Mouse (Mus musculus): ENCODE results near the gene Sbf2. TPM values are rescaled to one million over a fixed set of nuclear protein-coding genes. Genes with fewer than 3 reads are reported as not detected.
"Not testable (repeated sequence)": the region's sequence is repeated elsewhere in the genome, so short reads cannot be mapped to it uniquely, and the experiment has no call there.

The Sbf2 gene
- polyA plus RNA-seq, 1 experiment from 2014 or later, result 48.9 TPM

GRCm38 (mm10) chr7:110647559-110648454 is 33.1 kb upstream of the Sbf2 start:
- Histone ChIP-seq H3K27me3 (ENCODE audit: control insufficient read depth, insufficient read depth, low read length) (no peaks in the 10 kb centered on the region), H3K9ac (ENCODE audit: low read depth, low read length) (no peak overlapping the region), H3K27ac (ENCODE audit: low read depth, low read length) (no peak overlapping the region), H3K9me3 (ENCODE audit: control insufficient read depth, low read length) (no peaks in the 10 kb centered on the region), H3K36me3 (ENCODE audit: control insufficient read depth, insufficient read depth, low read length) (no peaks in the 10 kb centered on the region), H3K4me1 (replicated peaks; ENCODE audit: control insufficient read depth, insufficient read depth, low read length) (no peaks in the 10 kb centered on the region), H3K4me3 (ENCODE audit: low read depth, low read length) (no peak overlapping the region), H3K4me2 (replicated peaks; ENCODE audit: low read depth, low read length) (no peak overlapping the region)
- WGBS, result 84% methylated on average over 15 of the region's 15 CpGs
- ATAC-seq (ENCODE audit: low FRiP score), result no peak
- no peak for DNase-seq (ENCODE audit: low spot score)

- Histone ChIP-seq H3K27me3 (ENCODE audit: control insufficient read depth, insufficient read depth, low read length) (no peaks in the 10 kb centered on the region), H3K4me3 (ENCODE audit: low read depth, low read length) (no peak overlapping the region), H3K9me3 (ENCODE audit: control insufficient read depth, low read length) (no peaks in the 10 kb centered on the region), H3K9ac (ENCODE audit: low read depth, low read length) (no peak overlapping the region), H3K36me3 (ENCODE audit: control insufficient read depth, insufficient read depth, low read length) (no peaks in the 10 kb centered on the region), H3K27ac (ENCODE audit: low read depth, low read length) (no peak overlapping the region), H3K4me2 (replicated peaks; ENCODE audit: low read depth, low read length) (no peak overlapping the region), H3K4me1 (replicated peaks; ENCODE audit: control insufficient read depth, insufficient read depth, low read length) (no peaks in the 10 kb centered on the region)
- ATAC-seq (ENCODE audit: low FRiP score) (no peak), DNase-seq (ENCODE audit: low spot score) (no peak)
- 92% methylated on average over 8 of the region's 8 CpGs for WGBS
These were observed 32.1 kb upstream of the Sbf2 start for GRCm38 (mm10) chr7:110646611-110647407.

GRCm38 (mm10) chr7:110645859-110646258 is 31.1 kb upstream of the Sbf2 start:
- Histone ChIP-seq H3K36me3 (ENCODE audit: control insufficient read depth, insufficient read depth, low read length) (no peaks in the 10 kb centered on the region), H3K4me1 (replicated peaks; ENCODE audit: control insufficient read depth, insufficient read depth, low read length) (no peaks in the 10 kb centered on the region), H3K27me3 (ENCODE audit: control insufficient read depth, insufficient read depth, low read length) (no peaks in the 10 kb centered on the region), H3K27ac (ENCODE audit: low read depth, low read length) (no peak overlapping the region), H3K9ac (ENCODE audit: low read depth, low read length) (no peak overlapping the region), H3K4me2 (replicated peaks; ENCODE audit: low read depth, low read length) (no peak overlapping the region), H3K9me3 (ENCODE audit: control insufficient read depth, low read length) (no peaks in the 10 kb centered on the region), H3K4me3 (ENCODE audit: low read depth, low read length) (no peak overlapping the region)
- DNase-seq (ENCODE audit: low spot score) (no peak), ATAC-seq (ENCODE audit: low FRiP score) (no peak)
- WGBS, result 88% methylated on average over 6 of the region's 6 CpGs

- Histone ChIP-seq H3K4me1 (replicated peaks; ENCODE audit: control insufficient read depth, insufficient read depth, low read length) (no peaks in the 10 kb centered on the region), H3K27me3 (ENCODE audit: control insufficient read depth, insufficient read depth, low read length) (no peaks in the 10 kb centered on the region), H3K9ac (ENCODE audit: low read depth, low read length) (no peak overlapping the region), H3K4me2 (replicated peaks; ENCODE audit: low read depth, low read length) (no peak overlapping the region), H3K4me3 (ENCODE audit: low read depth, low read length) (no peak overlapping the region), H3K36me3 (ENCODE audit: control insufficient read depth, insufficient read depth, low read length) (no peaks in the 10 kb centered on the region), H3K27ac (ENCODE audit: low read depth, low read length) (no peak overlapping the region), H3K9me3 (ENCODE audit: control insufficient read depth, low read length) (no peaks in the 10 kb centered on the region)
- ATAC-seq (ENCODE audit: low FRiP score) (0 out of 2 replicates have a peak, but pooled peaks have one; percentile 54), DNase-seq (ENCODE audit: low spot score) (peak; percentile 84)
- WGBS, result 74% methylated on average over 5 of the region's 5 CpGs
These were observed 30.6 kb upstream of the Sbf2 start for GRCm38 (mm10) chr7:110645311-110645710.

GRCm38 (mm10) chr7:110639958-110640357 is 25.2 kb upstream of the Sbf2 start:
- WGBS, result 95% methylated on average over 3 of the region's 3 CpGs
- H3K4me1 ChIP-seq (replicated peaks; ENCODE audit: control insufficient read depth, insufficient read depth, low read length); H3K4me3 ChIP-seq (ENCODE audit: low read depth, low read length); H3K27ac ChIP-seq (ENCODE audit: low read depth, low read length); DNase-seq (ENCODE audit: low spot score); H3K9me3 ChIP-seq (ENCODE audit: control insufficient read depth, low read length); H3K4me2 ChIP-seq (replicated peaks; ENCODE audit: low read depth, low read length); H3K27me3 ChIP-seq (ENCODE audit: control insufficient read depth, insufficient read depth, low read length); H3K36me3 ChIP-seq (ENCODE audit: control insufficient read depth, insufficient read depth, low read length); H3K9ac ChIP-seq (ENCODE audit: low read depth, low read length); ATAC-seq (ENCODE audit: low FRiP score): not testable (repeated sequence)

GRCm38 (mm10) chr7:110639291-110639915 is 24.7 kb upstream of the Sbf2 start:
- 89% methylated on average over 11 of the region's 11 CpGs for WGBS
- no peak for ATAC-seq (ENCODE audit: low FRiP score)
- no peaks in the 10 kb centered on the region for H3K27me3 ChIP-seq (ENCODE audit: control insufficient read depth, insufficient read depth, low read length)
- no peak for DNase-seq (ENCODE audit: low spot score)
- no peak overlapping the region for H3K27ac ChIP-seq (ENCODE audit: low read depth, low read length)
- H3K9me3 ChIP-seq (ENCODE audit: control insufficient read depth, low read length), result no peaks in the 10 kb centered on the region
- no peak overlapping the region for H3K4me2 ChIP-seq (replicated peaks; ENCODE audit: low read depth, low read length)
- H3K4me1 ChIP-seq (replicated peaks; ENCODE audit: control insufficient read depth, insufficient read depth, low read length), result no peaks in the 10 kb centered on the region
- no peak overlapping the region for H3K9ac ChIP-seq (ENCODE audit: low read depth, low read length)
- H3K4me3 ChIP-seq (ENCODE audit: low read depth, low read length), result no peak overlapping the region
- no peaks in the 10 kb centered on the region for H3K36me3 ChIP-seq (ENCODE audit: control insufficient read depth, insufficient read depth, low read length)

- 43% methylated on average over 17 of the region's 17 CpGs for WGBS
- H3K9ac ChIP-seq (ENCODE audit: low read depth, low read length), result no peak overlapping the region
- H3K27ac ChIP-seq (ENCODE audit: low read depth, low read length), result no peak overlapping the region
- no peak overlapping the region for H3K4me3 ChIP-seq (ENCODE audit: low read depth, low read length)
- no peak overlapping the region for H3K4me2 ChIP-seq (replicated peaks; ENCODE audit: low read depth, low read length)
- DNase-seq (ENCODE audit: low spot score) (peak; percentile 21), ATAC-seq (ENCODE audit: low FRiP score) (peak; percentile 59)
- no peaks in the 10 kb centered on the region for H3K36me3 ChIP-seq (ENCODE audit: control insufficient read depth, insufficient read depth, low read length)
- H3K27me3 ChIP-seq (ENCODE audit: control insufficient read depth, insufficient read depth, low read length), result no peaks in the 10 kb centered on the region
- no peaks in the 10 kb centered on the region for H3K4me1 ChIP-seq (replicated peaks; ENCODE audit: control insufficient read depth, insufficient read depth, low read length)
- no peaks in the 10 kb centered on the region for H3K9me3 ChIP-seq (ENCODE audit: control insufficient read depth, low read length)
These were observed 23.8 kb upstream of the Sbf2 start for GRCm38 (mm10) chr7:110638305-110639110.

- Histone ChIP-seq H3K36me3 (ENCODE audit: control insufficient read depth, insufficient read depth, low read length) (no peaks in the 10 kb centered on the region), H3K9ac (ENCODE audit: low read depth, low read length) (no peak overlapping the region), H3K27ac (ENCODE audit: low read depth, low read length) (no peak overlapping the region), H3K4me1 (replicated peaks; ENCODE audit: control insufficient read depth, insufficient read depth, low read length) (no peaks in the 10 kb centered on the region), H3K4me3 (ENCODE audit: low read depth, low read length) (no peak overlapping the region), H3K4me2 (replicated peaks; ENCODE audit: low read depth, low read length) (no peak overlapping the region), H3K9me3 (ENCODE audit: control insufficient read depth, low read length) (no peaks in the 10 kb centered on the region), H3K27me3 (ENCODE audit: control insufficient read depth, insufficient read depth, low read length) (no peaks in the 10 kb centered on the region; the same call in 1 of the 2 replicates)
- DNase-seq (ENCODE audit: low spot score) (no peak), ATAC-seq (ENCODE audit: low FRiP score) (no peak)
- WGBS, result 70% methylated on average over 1 of the region's 1 CpGs
These were observed 21.8 kb upstream of the Sbf2 start for GRCm38 (mm10) chr7:110636559-110636958.

Data from hindbrain, embryonic 11.5 days (tissue).